Mouse (Mus musculus) stomach, postnatal 0 days (tissue): ENCODE data around the gene Foxn2.

Source experiments
- CTCF ChIP-seq: IDR thresholded peaks from 2 replicates; pipeline ENCODE4 v1.5.1; 2016; ENCODE audit warnings: antibody characterized with exemption, low read depth, mild to moderate bottlenecking, moderate library complexity
- EP300 ChIP-seq: optimal IDR thresholded peaks from 2 replicates; pipeline ENCODE3; 2016; ENCODE audit warnings: antibody characterized with exemption

GRCm38 (mm10) chr17:88466591-88466990, 26.1 kb downstream of the Foxn2 start:
- TF ChIP-seq CTCF (no peak), EP300 (no peak)
